Mouse (Mus musculus) stomach, adult 2 months (tissue): ENCODE results near the gene Cubn. TPM values are rescaled to one million over a fixed set of nuclear protein-coding genes. Genes with fewer than 3 reads are reported as not detected.

Experiments
- polyA plus RNA-seq: library from polyadenylated mRNA; depleted of rRNA; stranded (reverse); fragments of >200 nt; gene quantifications from 2 replicates; pipeline ENCODE4 v1.2.3, GENCODE M21; 2012; rRNA removed

The Cubn gene
- 0.01 TPM in 2 replicates for polyA plus RNA-seq

DNA sequence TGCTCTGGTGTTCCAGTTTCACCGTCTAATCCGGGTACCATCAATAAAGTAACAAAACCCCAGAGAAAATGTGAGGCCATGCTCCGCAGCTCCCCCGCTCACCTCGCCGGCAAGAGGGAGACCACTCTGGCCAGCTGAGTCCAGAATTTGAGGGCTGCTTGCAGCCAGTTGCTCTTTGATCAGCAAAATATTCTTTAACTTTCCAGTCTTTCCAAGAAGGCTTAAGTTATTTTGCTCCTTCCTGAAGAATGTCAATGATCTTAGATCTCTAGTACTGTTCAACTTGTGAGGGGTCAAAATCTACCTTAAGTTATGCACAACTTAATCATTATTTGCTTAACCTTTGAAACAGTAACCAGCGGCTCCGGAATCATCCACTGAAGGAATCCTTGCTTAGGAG, at the start of gene Cubn:
TSS of gene Cubn (minus strand) at position 80 of the 400 bp plus-strand sequence.

DNA sequence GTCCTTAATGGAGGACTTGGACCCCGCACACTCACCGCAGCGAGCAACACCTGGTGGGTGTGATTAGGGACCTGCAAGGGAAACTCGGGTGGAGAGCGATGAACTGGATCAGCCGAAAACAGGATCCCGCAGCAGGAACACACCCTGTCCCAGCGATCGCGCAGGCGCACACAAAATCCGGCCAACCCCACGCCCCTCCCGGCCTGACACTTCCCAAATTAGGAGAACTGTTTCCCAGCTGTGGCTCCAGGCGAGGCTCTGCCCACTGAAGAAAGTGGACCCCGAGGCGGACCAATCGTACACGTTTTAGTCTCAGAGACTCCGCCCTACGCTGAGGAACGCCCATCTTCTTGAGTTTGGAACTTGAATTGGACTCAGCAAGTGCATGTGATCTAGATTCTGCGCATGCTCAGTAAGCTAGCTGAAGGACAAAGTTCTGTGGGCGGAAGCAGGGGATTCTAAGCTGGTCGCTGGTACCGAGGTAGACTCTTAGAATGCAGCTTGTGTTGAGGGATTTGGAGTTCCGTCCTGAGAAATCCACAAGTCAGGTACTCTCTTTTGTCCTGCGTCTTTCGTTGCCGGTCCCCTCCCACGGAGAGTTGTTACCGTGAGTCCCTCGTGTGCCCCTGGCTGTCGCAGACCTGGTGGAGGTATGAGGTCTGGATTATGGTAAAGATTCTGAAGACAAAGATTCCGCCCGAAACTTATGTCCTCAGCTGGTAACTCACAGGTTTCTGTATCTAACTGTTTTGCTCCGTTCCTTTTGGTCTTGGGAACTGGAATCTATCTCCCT, 220.3 kb downstream of the Cubn start, which contains the start of gene Rsu1:
TSS of gene Rsu1 (minus strand) at position 251 of the 793 bp plus-strand sequence.

Other genes starting within 250 kb of the Cubn start
- gene Rsu1, start 220.4 kb downstream of the Cubn start, polyA plus RNA-seq = 19.8 and 20.8 TPM in 2 replicates
- gene Trdmt1, start 52.9 kb upstream of the Cubn start, polyA plus RNA-seq = 0.22 and 0.37 TPM in 2 replicates
- 369 and 521 TPM in 2 replicates for gene Vim, start 82.1 kb upstream of the Cubn start, polyA plus RNA-seq